Mouse (Mus musculus): Measurements from ENCODE around the gene Ppm1k. TPM values are rescaled to one million over a fixed set of nuclear protein-coding genes. Genes with fewer than 3 reads are reported as not detected.

The Ppm1k gene
- polyA plus RNA-seq, 1 experiment from 2014 or later: 6.0 TPM

GRCm38 (mm10) chr6:57531441-57531840 lies 3.8 kb downstream of the Ppm1k start:
- 45% methylated on average over 1 of the region's 1 CpGs for WGBS
- no peaks in the 10 kb centered on the region for H3K9me3 ChIP-seq (ENCODE audit: low read depth, low read length)
- H3K9ac ChIP-seq: no peak overlapping the region
- DNase-seq (no peak), ATAC-seq (ENCODE audit: insufficient read depth) (no peak)
- H3K4me3 ChIP-seq (ENCODE audit: low read depth, low read length): no peak overlapping the region
- no peaks in the 10 kb centered on the region for H3K27me3 ChIP-seq (ENCODE audit: insufficient read depth, low read length)
- H3K27ac ChIP-seq (ENCODE audit: low read depth): peak overlapping the region; percentile 5; the same call in 1 of the 2 replicates
- TF ChIP-seq CTCF (IDR thresholded peaks at IDR 0.05; ENCODE audit: low read depth): no peak
- H3K4me2 ChIP-seq: no peak overlapping the region
- 0 out of 2 replicates have a peak, but pooled peaks cover 4% of the 10 kb centered on the region for H3K4me1 ChIP-seq (ENCODE audit: insufficient read depth)
- no peaks in the 10 kb centered on the region for H3K36me3 ChIP-seq (ENCODE audit: insufficient read depth)

GRCm38 (mm10) chr6:57531011-57531410 lies 4.3 kb downstream of the Ppm1k start:
- Histone ChIP-seq H3K27ac (ENCODE audit: low read depth) (no peak overlapping the region), H3K9me3 (ENCODE audit: low read depth, low read length) (no peaks in the 10 kb centered on the region), H3K4me1 (ENCODE audit: insufficient read depth) (0 out of 2 replicates have a peak, but pooled peaks cover 4% of the 10 kb centered on the region), H3K27me3 (ENCODE audit: insufficient read depth, low read length) (no peaks in the 10 kb centered on the region), H3K36me3 (ENCODE audit: insufficient read depth) (no peaks in the 10 kb centered on the region), H3K4me2 (no peak overlapping the region), H3K9ac (no peak overlapping the region), H3K4me3 (ENCODE audit: low read depth, low read length) (no peak overlapping the region)
- no peak for ATAC-seq (ENCODE audit: insufficient read depth)
- TF ChIP-seq CTCF (IDR thresholded peaks at IDR 0.05; ENCODE audit: low read depth): no peak
- WGBS: 29% methylated on average over 4 of the region's 4 CpGs
- peak; percentile 53 for DNase-seq

- H3K9me3 ChIP-seq (ENCODE audit: low read depth, low read length): no peaks in the 10 kb centered on the region
- ATAC-seq (ENCODE audit: insufficient read depth) (no peak), DNase-seq (no peak)
- no peaks in the 10 kb centered on the region for H3K27me3 ChIP-seq (ENCODE audit: insufficient read depth, low read length)
- H3K36me3 ChIP-seq (ENCODE audit: insufficient read depth): no peaks in the 10 kb centered on the region
- H3K9ac ChIP-seq: no peak overlapping the region
- H3K4me1 ChIP-seq (ENCODE audit: insufficient read depth): 0 out of 2 replicates have a peak, but pooled peaks cover 4% of the 10 kb centered on the region
- no peak overlapping the region for H3K4me3 ChIP-seq (ENCODE audit: low read depth, low read length)
- no peak overlapping the region for H3K27ac ChIP-seq (ENCODE audit: low read depth)
- WGBS: 85% methylated on average over 1 of the region's 1 CpGs
- no peak for TF ChIP-seq CTCF (IDR thresholded peaks at IDR 0.05; ENCODE audit: low read depth)
- no peak overlapping the region for H3K4me2 ChIP-seq
These were observed 5.9 kb downstream of the Ppm1k start for GRCm38 (mm10) chr6:57529336-57529845.

GRCm38 (mm10) chr6:57526933-57527332 lies 8.3 kb downstream of the Ppm1k start:
- Histone ChIP-seq H3K4me3 (ENCODE audit: low read depth, low read length) (no peak overlapping the region), H3K36me3 (ENCODE audit: insufficient read depth) (0 out of 2 replicates have a peak, but pooled peaks cover 4% of the 10 kb centered on the region), H3K9me3 (ENCODE audit: low read depth, low read length) (no peaks in the 10 kb centered on the region), H3K27me3 (ENCODE audit: insufficient read depth, low read length) (no peaks in the 10 kb centered on the region), H3K9ac (no peak overlapping the region), H3K4me1 (ENCODE audit: insufficient read depth) (no peaks in the 10 kb centered on the region), H3K4me2 (no peak overlapping the region), H3K27ac (ENCODE audit: low read depth) (no peak overlapping the region)
- no peak for ATAC-seq (ENCODE audit: insufficient read depth)
- no peak for DNase-seq
- WGBS: 72% methylated on average over 2 of the region's 2 CpGs
- no peak for TF ChIP-seq CTCF (IDR thresholded peaks at IDR 0.05; ENCODE audit: low read depth)

DNA sequence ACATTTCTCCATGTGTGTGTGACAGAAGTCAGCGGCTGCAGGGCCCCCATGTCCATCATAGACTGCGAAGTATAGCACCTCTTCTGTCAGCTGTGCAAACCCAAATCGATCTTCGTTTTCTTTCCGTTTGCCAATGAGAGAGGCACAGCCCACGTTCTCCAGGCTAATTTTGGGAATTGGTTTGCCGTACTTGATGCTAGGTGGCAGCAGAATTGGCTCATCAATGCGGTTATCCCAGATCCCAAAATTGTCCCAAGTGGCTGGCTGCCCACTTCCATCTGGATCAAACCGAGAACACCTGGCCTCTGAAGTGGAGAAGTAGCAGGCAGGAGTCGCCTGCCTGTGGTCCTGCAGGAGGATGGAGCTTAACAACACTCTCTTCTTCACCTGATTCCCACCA lies 10.5 kb downstream of the Ppm1k start:
- Histone ChIP-seq H3K27me3 (ENCODE audit: insufficient read depth, low read length) (no peaks in the 10 kb centered on the region), H3K4me3 (ENCODE audit: low read depth, low read length) (no peak overlapping the region)
- 89% methylated on average over 10 of the region's 10 CpGs for WGBS

DNA sequence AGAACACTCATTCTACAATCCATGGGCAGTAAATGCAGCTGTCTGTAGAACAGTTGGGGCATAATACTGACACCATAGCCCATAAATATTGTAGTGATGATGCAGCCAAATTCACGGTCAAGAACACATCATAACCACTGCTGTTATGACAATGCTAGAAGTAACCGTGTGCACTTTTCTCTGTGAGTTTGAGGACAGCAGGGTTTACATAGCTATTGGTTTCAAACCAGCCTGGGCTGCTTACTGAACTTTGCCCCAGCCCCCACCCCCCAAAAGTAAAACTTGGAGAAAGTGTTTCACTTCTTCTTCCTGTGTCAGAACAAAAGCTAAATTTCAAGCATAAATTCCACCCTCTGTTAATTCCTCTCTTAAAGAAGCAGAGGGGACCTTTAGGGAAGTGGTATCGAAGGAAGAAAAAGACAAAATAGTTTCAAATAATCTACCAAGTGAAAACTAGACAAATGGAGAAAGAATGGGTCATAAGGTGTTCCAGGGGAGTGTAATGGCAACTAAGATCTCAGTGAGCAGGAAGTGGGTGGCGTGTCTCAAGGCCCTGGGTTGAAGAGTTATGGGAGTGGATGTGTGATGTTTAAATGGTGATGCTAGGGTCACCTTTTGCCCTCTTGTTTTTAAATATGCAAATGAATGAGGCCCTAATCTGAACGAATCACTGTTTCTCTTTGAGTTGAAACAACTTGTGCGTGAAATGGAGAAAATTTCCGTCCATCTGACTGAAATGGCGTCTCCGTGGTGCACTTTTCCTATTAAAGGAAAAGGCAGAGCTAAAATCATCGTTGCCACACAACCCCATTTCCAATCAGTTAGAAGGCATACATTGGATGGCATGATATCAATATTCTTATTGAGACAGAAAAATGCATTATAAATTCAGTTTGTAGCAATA lies 14.3 kb downstream of the Ppm1k start:
- Histone ChIP-seq H3K36me3 (ENCODE audit: insufficient read depth) (0 out of 2 replicates have a peak, but pooled peaks cover 4% of the 10 kb centered on the region), H3K27me3 (ENCODE audit: insufficient read depth, low read length) (no peaks in the 10 kb centered on the region), H3K4me2 (no peak overlapping the region), H3K4me3 (ENCODE audit: low read depth, low read length) (no peak overlapping the region), H3K9me3 (ENCODE audit: low read depth, low read length) (no peaks in the 10 kb centered on the region), H3K4me1 (ENCODE audit: insufficient read depth) (peaks cover 5% of the 10 kb centered on the region; the same call in 1 of the 2 replicates), H3K27ac (ENCODE audit: low read depth) (no peak overlapping the region), H3K9ac (no peak overlapping the region)
- no peak for TF ChIP-seq CTCF (IDR thresholded peaks at IDR 0.05; ENCODE audit: low read depth)
- peak; percentile 74 for ATAC-seq (ENCODE audit: insufficient read depth)
- WGBS: 73% methylated on average over 10 of the region's 10 CpGs
- peak; percentile 77 for DNase-seq

More for the DNA sequence above, 10.5 kb downstream of the Ppm1k start:
- no peak overlapping the region for H3K4me2 ChIP-seq
- peaks cover 5% of the 10 kb centered on the region; the same call in 1 of the 2 replicates for H3K4me1 ChIP-seq (ENCODE audit: insufficient read depth)
- ATAC-seq (ENCODE audit: insufficient read depth) (no peak), DNase-seq (no peak)
- H3K9me3 ChIP-seq (ENCODE audit: low read depth, low read length): no peaks in the 10 kb centered on the region
- no peak overlapping the region for H3K9ac ChIP-seq
- TF ChIP-seq CTCF (IDR thresholded peaks at IDR 0.05; ENCODE audit: low read depth): no peak
- no peak overlapping the region for H3K27ac ChIP-seq (ENCODE audit: low read depth)
- H3K36me3 ChIP-seq (ENCODE audit: insufficient read depth): 0 out of 2 replicates have a peak, but pooled peaks cover 4% of the 10 kb centered on the region

DNA sequence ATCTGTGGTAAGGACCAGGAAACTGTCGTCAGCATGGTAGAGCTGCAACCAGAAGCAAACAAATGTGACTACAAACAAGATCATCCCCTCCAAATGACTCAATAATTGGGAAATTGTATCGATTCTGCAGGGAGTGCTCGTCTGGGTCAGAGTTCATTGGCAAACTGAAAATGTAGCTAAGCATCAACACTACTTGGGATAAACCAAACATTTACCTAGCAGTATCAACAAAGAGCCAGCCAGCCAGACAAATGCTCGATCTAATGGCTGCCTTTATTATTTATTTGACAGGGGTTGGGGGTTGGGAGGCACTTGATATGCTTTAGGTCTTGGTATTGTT lies 21.3 kb downstream of the Ppm1k start:
- no peaks in the 10 kb centered on the region for H3K4me1 ChIP-seq (ENCODE audit: insufficient read depth)
- TF ChIP-seq CTCF (IDR thresholded peaks at IDR 0.05; ENCODE audit: low read depth): no peak
- H3K4me3 ChIP-seq (ENCODE audit: low read depth, low read length): no peak overlapping the region
- ATAC-seq (ENCODE audit: insufficient read depth) (no peak), DNase-seq (no peak)
- H3K9ac ChIP-seq: no peak overlapping the region
- no peaks in the 10 kb centered on the region for H3K9me3 ChIP-seq (ENCODE audit: low read depth, low read length)
- peaks cover 26% of the 10 kb centered on the region; the same call in 1 of the 2 replicates for H3K36me3 ChIP-seq (ENCODE audit: insufficient read depth)
- WGBS: 29% methylated on average over 4 of the region's 4 CpGs
- no peak overlapping the region for H3K4me2 ChIP-seq
- H3K27ac ChIP-seq (ENCODE audit: low read depth): no peak overlapping the region
- no peaks in the 10 kb centered on the region for H3K27me3 ChIP-seq (ENCODE audit: insufficient read depth, low read length)
